Mouse (Mus musculus) kidney, postnatal 0 days (tissue): ENCODE measurements around the gene Adamtsl4. TPM values are rescaled to one million over a fixed set of nuclear protein-coding genes. Genes with fewer than 3 reads are reported as not detected.
A peak's percentile ranks its signal among the peaks of the same experiment; 100 is the strongest.

Source experiments
- ATAC-seq: fragments of 200-750 bp; cut with Nextera tagmentation; replicated peaks from 2 replicates; pipeline ENCODE4 v1.8.0; 2017; ENCODE audit warnings: low read depth, moderate number of reproducible peaks, moderate TSS enrichment, moderate library complexity; ENCODE audit not compliant: low FRiP score
- DNase-seq: peaks from one replicate; pipeline ENCODE4 v3.0.0-alpha.2; 2016; ENCODE audit warnings: low spot score
- H3K27ac ChIP-seq: fragments of 300-500 bp; sonication (generic); 2 replicates; pipeline ENCODE4 v1.5.1; 2014; ENCODE audit warnings: mild to moderate bottlenecking
- H3K27me3 ChIP-seq: fragments of 300-500 bp; sonication (generic); 2 replicates; pipeline ENCODE4 v1.6.1; 2014; ENCODE audit warnings: low read length, mixed read lengths; ENCODE audit not compliant: insufficient read depth
- H3K36me3 ChIP-seq: fragments of 300-500 bp; sonication (generic); 2 replicates; pipeline ENCODE4 v1.6.1; 2014; ENCODE audit warnings: low read length, mixed read lengths; ENCODE audit not compliant: insufficient read depth
- H3K4me1 ChIP-seq: fragments of 300-500 bp; sonication (generic); replicated peaks from 2 replicates; pipeline ENCODE4 v1.6.1; 2014; ENCODE audit warnings: antibody characterized with exemption, low read length, mixed read lengths; ENCODE audit not compliant: insufficient read depth
- H3K4me2 ChIP-seq: fragments of 300-500 bp; sonication (generic); 2 replicates; pipeline ENCODE4 v1.6.1; 2014; ENCODE audit warnings: mild to moderate bottlenecking, low read length, moderate library complexity, mixed read lengths
- H3K4me3 ChIP-seq: fragments of 300-500 bp; sonication (generic); replicated peaks from 2 replicates; pipeline ENCODE4 v1.5.1; 2014; ENCODE audit warnings: low read depth, low read length
- H3K9ac ChIP-seq: fragments of 300-500 bp; sonication (generic); 2 replicates; pipeline ENCODE4 v1.6.1; 2014; ENCODE audit warnings: low read depth, low read length
- H3K9me3 ChIP-seq: fragments of 300-500 bp; sonication (generic); replicated peaks from 2 replicates; pipeline ENCODE4 v1.6.1; 2016; ENCODE audit warnings: low read length, inconsistent platforms, mixed read lengths
- CTCF ChIP-seq: IDR thresholded peaks from 2 replicates; pipeline ENCODE4 v1.5.1; 2016; ENCODE audit warnings: antibody characterized with exemption, low read depth, mild to moderate bottlenecking, moderate library complexity
- WGBS: fragments of 180-500 bp; shearing (Covaris S2); extraction: QIAGEN DNeasy Blood & Tissue Kit; methylation state at CpG from one replicate; pipeline ENCODE4 v1.1.7; 2014; 5-methylcytosine and 5-hydroxymethylcytosine counted together
- polyA plus RNA-seq: library from polyadenylated mRNA; unstranded; fragments of >200 nt; fragmentation: Nextera tagmentation; extraction: Ambion mirVana; gene quantifications from 2 replicates; pipeline ENCODE4 v1.2.1, GENCODE M21; 2015

Gene Adamtsl4
- polyA plus RNA-seq, 1 experiment from 2014 or later = 3.6 TPM

DNA sequence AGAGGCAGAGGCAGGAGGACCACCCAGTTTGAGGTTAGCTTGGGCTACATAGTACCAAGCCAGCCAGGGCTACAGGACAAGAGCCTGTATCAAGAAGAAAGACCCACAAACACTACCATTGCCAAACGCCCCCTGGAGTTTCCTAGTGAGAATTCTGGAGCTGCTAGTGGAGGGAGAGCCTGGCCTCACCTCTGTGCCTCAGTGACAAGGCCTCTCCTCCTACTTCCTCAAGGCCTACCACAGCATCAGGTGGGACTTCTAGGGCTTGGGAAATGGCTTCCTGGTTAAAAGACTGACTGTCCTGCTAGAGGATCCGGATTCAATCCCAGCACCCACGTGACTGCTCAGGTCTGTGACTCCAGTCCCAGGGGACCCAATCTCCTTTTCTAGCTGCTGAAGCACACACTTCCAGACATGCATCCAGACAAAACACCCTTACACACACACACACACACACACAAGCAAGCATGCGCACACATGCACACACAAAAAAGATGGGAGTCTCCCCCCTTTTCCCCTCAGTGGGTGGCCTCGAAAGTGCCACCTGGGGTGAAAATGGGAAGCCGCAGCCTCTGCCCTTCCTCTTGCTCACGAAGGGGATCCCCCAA, 35.4 kb downstream of the Adamtsl4 start:
- Histone ChIP-seq H3K36me3 (no peaks in the 10 kb centered on the region), H3K9me3 (no peaks in the 10 kb centered on the region), H3K27ac (peak overlapping the region; percentile 25; the same call in 1 of the 2 replicates), H3K4me3 (no peak overlapping the region), H3K9ac (no peak overlapping the region), H3K4me1 (peaks cover 12% of the 10 kb centered on the region; the same call in 1 of the 2 replicates), H3K27me3 (no peaks in the 10 kb centered on the region), H3K4me2 (no peak overlapping the region)
- DNase-seq (no peak), ATAC-seq (no peak)
- WGBS = 77% methylated on average over 7 of the region's 7 CpGs
- peak; percentile 23; the same call in 1 of the 2 replicates for TF ChIP-seq CTCF

GRCm38 (mm10) chr3:95651391-95652203, 36.1 kb downstream of the Adamtsl4 start:
- no peak for TF ChIP-seq CTCF
- H3K4me1 ChIP-seq = peaks cover 12% of the 10 kb centered on the region; the same call in 1 of the 2 replicates
- 83% methylated on average over 16 of the region's 16 CpGs for WGBS
- DNase-seq (no peak), ATAC-seq (no peak)
- no peaks in the 10 kb centered on the region for H3K9me3 ChIP-seq
- H3K36me3 ChIP-seq = no peaks in the 10 kb centered on the region
- H3K4me2 ChIP-seq = no peak overlapping the region
- no peaks in the 10 kb centered on the region for H3K27me3 ChIP-seq
- peak overlapping the region; percentile 86 for H3K27ac ChIP-seq
- H3K9ac ChIP-seq = no peak overlapping the region
- no peak overlapping the region for H3K4me3 ChIP-seq

DNA sequence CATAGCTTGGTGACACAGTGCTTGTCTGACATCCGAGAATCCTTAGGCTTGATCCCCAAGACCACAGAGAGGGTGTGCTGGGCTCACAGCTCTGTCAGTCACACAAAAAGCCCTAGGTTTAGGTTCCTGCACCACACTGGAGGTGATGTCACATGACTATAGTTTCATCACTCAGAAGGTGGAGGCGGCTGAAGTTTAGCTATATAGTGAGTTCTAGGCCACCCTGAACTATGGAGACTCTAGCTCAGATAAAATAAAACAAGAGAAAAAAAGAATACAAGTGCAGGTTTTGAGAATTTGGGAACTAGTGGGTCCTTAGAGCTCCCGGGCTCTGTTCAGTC, 36.7 kb downstream of the Adamtsl4 start:
- H3K27ac ChIP-seq = peak overlapping the region; percentile 86

DNA sequence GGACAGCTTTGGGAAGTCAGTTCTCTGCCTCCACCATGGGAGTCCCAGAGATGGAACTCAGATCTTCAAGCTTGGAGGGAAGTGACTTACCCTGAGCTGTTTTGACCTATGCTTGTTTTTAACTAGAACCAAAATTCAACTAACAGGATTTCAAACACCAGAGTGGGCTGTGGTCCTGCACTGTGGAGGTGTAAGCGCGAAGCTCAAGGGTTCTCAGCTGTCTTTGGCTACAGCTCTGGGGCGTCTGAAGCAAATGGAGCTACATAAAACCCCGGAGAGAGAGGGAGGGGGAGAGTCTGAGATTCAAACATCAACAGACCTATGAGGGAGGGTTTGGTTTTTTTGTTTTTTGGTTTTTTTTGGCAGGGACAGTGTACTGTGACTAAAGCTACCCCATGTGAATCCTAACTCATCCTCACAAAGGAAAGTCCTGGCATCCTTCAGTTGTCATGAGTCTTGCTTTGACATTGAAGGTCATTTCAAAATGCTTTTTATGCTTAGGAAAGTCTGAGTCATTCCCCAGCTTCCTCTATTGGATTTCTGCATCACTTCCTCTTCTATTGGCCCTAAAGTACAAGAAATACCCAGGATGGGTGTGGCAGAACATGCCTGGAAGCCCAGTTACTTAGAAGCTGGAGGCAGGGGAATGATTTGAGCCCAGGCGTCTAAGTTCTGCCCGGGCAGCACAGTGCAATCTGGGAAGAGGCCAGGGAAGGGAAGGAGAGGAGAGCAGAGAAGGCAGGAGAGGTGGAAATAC, 37.3 kb downstream of the Adamtsl4 start:
- peaks cover 12% of the 10 kb centered on the region; the same call in 1 of the 2 replicates for H3K4me1 ChIP-seq
- no peak overlapping the region for H3K4me2 ChIP-seq
- no peak overlapping the region for H3K4me3 ChIP-seq
- peak; percentile 88 for DNase-seq
- no peak for TF ChIP-seq CTCF
- no peaks in the 10 kb centered on the region for H3K27me3 ChIP-seq
- no peak overlapping the region for H3K9ac ChIP-seq
- peak overlapping the region; percentile 86 for H3K27ac ChIP-seq
- no peaks in the 10 kb centered on the region for H3K9me3 ChIP-seq
- H3K36me3 ChIP-seq = no peaks in the 10 kb centered on the region
- WGBS = 56% methylated on average over 6 of the region's 6 CpGs
- ATAC-seq = no peak; the same call in 1 of the 2 replicates

More for the DNA sequence above, 36.7 kb downstream of the Adamtsl4 start:
- Histone ChIP-seq H3K9me3 (no peaks in the 10 kb centered on the region), H3K4me2 (no peak overlapping the region), H3K36me3 (no peaks in the 10 kb centered on the region), H3K4me1 (peaks cover 12% of the 10 kb centered on the region; the same call in 1 of the 2 replicates), H3K4me3 (no peak overlapping the region), H3K9ac (no peak overlapping the region), H3K27me3 (no peaks in the 10 kb centered on the region)
- WGBS = 82% methylated on average over 3 of the region's 3 CpGs
- TF ChIP-seq CTCF = no peak
- no peak for DNase-seq
- no peak for ATAC-seq

DNA sequence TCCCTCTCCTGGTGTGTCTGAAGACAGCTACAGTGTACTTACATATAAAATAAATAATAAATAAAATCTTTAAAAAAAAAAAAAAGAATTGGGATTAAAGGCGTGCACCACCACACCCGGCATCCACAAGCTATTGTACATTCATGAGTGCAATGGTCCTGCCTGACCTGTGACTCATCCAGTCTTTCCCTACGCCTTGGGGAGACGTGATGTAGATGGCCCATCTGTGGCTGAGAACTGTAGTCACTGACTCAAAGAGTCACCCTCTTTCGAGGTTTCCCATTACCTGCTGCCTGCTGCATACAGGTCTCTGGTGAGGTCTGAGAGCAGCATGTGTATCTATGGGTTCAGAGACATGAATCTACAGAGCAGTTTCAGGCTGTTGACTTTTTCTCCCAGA, 39.7 kb downstream of the Adamtsl4 start:
- no peaks in the 10 kb centered on the region for H3K36me3 ChIP-seq
- no peak overlapping the region for H3K4me2 ChIP-seq
- no peak overlapping the region for H3K4me3 ChIP-seq
- peaks cover 12% of the 10 kb centered on the region; the same call in 1 of the 2 replicates for H3K4me1 ChIP-seq
- H3K9ac ChIP-seq = no peak overlapping the region
- H3K9me3 ChIP-seq = no peaks in the 10 kb centered on the region
- TF ChIP-seq CTCF = no peak
- DNase-seq (no peak), ATAC-seq (no peak)
- no peak overlapping the region for H3K27ac ChIP-seq
- WGBS = 86% methylated on average over 5 of the region's 5 CpGs
- no peaks in the 10 kb centered on the region for H3K27me3 ChIP-seq
